ENCODE assay signal across 12 mouse cellular contexts in genomic region chr4:137769635-137770034, GRCm38 (mm10). TPM values are rescaled to one million over a fixed set of nuclear protein-coding genes. Genes with fewer than 3 reads are reported as not detected.
DNase-seq lines count a peak whose midpoint lies in the region; TF ChIP-seq lines count a peak whose summit lies in the region.
"Had no signal": no experiment of that assay in that cellular context is flagged by ENCODE, and none has a peak within 500 bp of the region (broad histone marks: within the 10 kb centered on the region; RNA-seq: fewer than 3 reads in every experiment).

No protein-coding gene starts in this region.

- TF ChIP-seq POLR2A in lung, adult 2 months (IDR thresholded peaks at IDR 0.05; ENCODE audit: borderline replicate concordance, extremely low read depth, low read depth, low read length): no peak
- no peak for TF ChIP-seq POLR2A in kidney, adult 2 months (IDR thresholded peaks at IDR 0.05; ENCODE audit: low read depth, low read length)

- 46% methylated on average over 7 of the region's 7 CpGs for WGBS in lung, adult 2 months
- WGBS in kidney, adult 2 months: 44% methylated on average over 7 of the region's 7 CpGs

- H3K4me3 ChIP-seq in lung, adult 2 months (replicated peaks; ENCODE audit: extremely low read depth, low read depth, low read length): no peak overlapping the region
- no peak overlapping the region for H3K4me3 ChIP-seq in kidney, adult 2 months (ENCODE audit: insufficient read depth, low read depth, low read length)
- H3K4me3 ChIP-seq: layer of hippocampus, adult 2 months had no signal

- peaks cover 8% of the 10 kb centered on the region for H3K4me1 ChIP-seq in lung, adult 2 months (ENCODE audit: control insufficient read depth, insufficient read depth, low read length)
- H3K4me1 ChIP-seq in kidney, adult 2 months (ENCODE audit: control insufficient read depth, insufficient read depth, low read length): peaks cover 28% of the 10 kb centered on the region

- no peaks in the 10 kb centered on the region for H3K36me3 ChIP-seq in kidney, adult 2 months (ENCODE audit: control insufficient read depth, insufficient read depth, low read length)

- no peaks in the 10 kb centered on the region for H3K27me3 ChIP-seq in kidney, adult 2 months (replicated peaks; ENCODE audit: control insufficient read depth, insufficient read depth, low read length)

- peak; percentile 36 for DNase-seq in adrenal gland, postnatal 10 days
- DNase-seq in adrenal gland, adult 18-20 months (ENCODE audit: low spot score in 2 of 2): no peak
- DNase-seq in lung, adult 18-20 months: peak; percentile 36 to 58
- DNase-seq in lung, adult 2 months: no peak
- peak; percentile 81 to 86 for DNase-seq in heart, adult 9 months (ENCODE audit: low spot score in 2 of 2)
- peak; percentile 52 for DNase-seq in lung, postnatal 10 days
- DNase-seq in kidney, adult 2 months: no peak
- no peak for DNase-seq in retina, postnatal 1 day
- DNase-seq: cerebellum, adult 18-20 months had no signal

- no peak for TF ChIP-seq CTCF in lung, adult 2 months (IDR thresholded peaks at IDR 0.05; ENCODE audit: insufficient read depth, low read length)
- TF ChIP-seq CTCF in kidney, adult 2 months (conservative IDR thresholded peaks at IDR 0.05; ENCODE audit: insufficient read depth, insufficient read length, low read depth, low read length): no peak

- no peak overlapping the region for H3K27ac ChIP-seq in kidney, adult 2 months (ENCODE audit: insufficient read depth, low read depth, low read length)
- H3K27ac ChIP-seq: hindbrain, embryonic 14.5 days; layer of hippocampus, adult 2 months; liver, embryonic 14.5 days had no signal

RNA-seq across cellular contexts. Expression of gene Alpl, which starts 26.5 kb away (rescaled TPM):
- 10 to 100 TPM; 11.5 to 19.7 TPM for total RNA-seq in adrenal gland, postnatal 10 days (2021)
- 10 to 100 TPM in 1 of 2 experiments, 1 to 10 TPM in 1; 6.8 to 99.4 TPM for total RNA-seq in adrenal gland, adult 18-20 months (2021)
- polyA plus RNA-seq in lung, adult 2 months (2012; rRNA removed): 5.4 and 5.5 TPM in 2 replicates
- 564 and 569 TPM in 2 replicates for polyA plus RNA-seq in kidney, adult 2 months (2012; rRNA removed)

Comparison
In these comparisons a context has a peak if more than half of its experiments do, and no peak if none do; other contexts are left out.
1. DNase-seq: peak in adrenal gland, postnatal 10 days (single experiment), lung, adult 18-20 months (2 of 2), heart, adult 9 months (2 of 2) and lung, postnatal 10 days (single experiment); none in adrenal gland, adult 18-20 months (0 of 2), lung, adult 2 months (single experiment), kidney, adult 2 months (single experiment) and retina, postnatal 1 day (single experiment).